Mouse (Mus musculus): ENCODE measurements around the gene Myt1l.

Myt1l gene

DNA sequence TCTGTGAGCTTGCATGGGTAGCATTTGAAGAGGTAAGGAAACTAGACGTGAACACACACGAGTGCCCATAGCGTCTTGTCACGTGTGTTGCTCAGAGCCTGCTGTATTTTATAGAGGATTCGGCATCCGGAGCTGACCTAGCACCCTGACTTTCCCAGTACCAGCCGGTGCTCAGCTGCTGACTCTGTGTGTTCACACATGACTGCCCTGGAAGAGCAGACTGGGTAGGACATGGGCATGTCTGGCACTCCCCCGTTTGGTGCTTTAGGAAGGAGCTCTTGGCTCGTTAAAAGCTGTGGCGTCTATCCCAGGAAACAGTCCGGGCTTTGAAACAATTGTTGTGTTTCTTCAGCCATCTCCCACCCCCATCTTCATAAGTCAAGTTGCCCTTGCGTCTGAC lies 428.8 kb downstream of the Myt1l start:
- DNase-seq (ENCODE audit: low spot score): no peak

DNA sequence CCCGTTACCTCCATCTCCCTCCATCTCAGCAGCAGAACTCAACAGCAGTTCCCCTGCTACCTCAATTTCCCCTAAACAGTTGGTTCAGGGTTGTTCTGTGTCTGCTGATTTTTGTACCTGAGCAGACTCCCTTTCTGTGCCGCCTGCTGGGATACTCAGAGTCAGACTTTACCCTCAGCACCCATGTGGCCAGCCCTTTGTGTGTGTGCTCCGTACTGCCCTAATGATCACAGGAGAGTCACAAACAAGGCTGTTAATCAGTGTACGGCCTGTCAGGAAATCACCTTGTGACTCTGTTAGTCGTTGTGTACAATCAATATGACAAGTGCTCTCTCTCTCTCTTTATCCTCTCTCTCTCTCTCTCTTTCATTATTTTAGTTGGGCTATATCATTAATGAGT lies 430.5 kb downstream of the Myt1l start:
- no peak for DNase-seq (ENCODE audit: low spot score)

DNA sequence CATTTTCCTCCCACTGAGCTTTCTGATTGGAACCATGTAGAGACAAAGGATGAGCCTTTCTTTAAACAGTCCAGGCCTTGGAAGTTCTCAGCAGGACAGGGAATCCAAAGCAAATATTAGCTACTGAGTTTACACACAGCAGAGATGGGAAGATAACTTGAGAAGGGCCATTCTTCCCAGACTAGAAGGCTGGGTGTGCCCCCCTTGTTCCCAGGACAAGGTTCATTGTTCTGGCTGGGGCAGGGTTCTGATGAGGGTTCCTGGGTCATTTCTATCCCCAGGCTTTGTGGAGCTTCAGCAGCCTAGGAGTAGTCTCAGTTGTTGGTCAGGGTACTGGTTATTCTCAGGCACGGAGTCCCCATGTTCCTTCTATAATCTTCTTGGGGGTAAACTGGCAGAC lies 432.9 kb downstream of the Myt1l start:
- DNase-seq (ENCODE audit: low spot score): no peak

DNA sequence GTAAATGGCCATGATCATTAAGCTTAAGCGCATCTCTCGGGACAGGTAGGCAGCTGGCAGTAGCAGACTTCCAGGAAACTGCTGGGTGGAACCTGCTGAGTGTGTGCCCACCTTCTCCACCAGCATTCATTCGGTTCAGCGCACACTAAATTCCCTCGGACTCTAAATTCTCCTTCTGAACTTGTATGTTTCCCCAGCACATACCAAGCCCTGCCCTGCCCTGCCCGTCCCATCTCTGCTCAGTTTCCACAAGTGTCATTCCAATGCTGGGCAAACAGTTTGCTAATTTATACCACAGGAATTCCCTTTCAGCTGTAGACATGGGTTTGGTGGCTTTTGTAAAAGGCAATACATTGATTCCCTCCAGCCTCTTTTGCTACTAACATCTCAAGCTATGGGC lies 436.8 kb downstream of the Myt1l start:
- no peak for DNase-seq (ENCODE audit: low spot score)

DNA sequence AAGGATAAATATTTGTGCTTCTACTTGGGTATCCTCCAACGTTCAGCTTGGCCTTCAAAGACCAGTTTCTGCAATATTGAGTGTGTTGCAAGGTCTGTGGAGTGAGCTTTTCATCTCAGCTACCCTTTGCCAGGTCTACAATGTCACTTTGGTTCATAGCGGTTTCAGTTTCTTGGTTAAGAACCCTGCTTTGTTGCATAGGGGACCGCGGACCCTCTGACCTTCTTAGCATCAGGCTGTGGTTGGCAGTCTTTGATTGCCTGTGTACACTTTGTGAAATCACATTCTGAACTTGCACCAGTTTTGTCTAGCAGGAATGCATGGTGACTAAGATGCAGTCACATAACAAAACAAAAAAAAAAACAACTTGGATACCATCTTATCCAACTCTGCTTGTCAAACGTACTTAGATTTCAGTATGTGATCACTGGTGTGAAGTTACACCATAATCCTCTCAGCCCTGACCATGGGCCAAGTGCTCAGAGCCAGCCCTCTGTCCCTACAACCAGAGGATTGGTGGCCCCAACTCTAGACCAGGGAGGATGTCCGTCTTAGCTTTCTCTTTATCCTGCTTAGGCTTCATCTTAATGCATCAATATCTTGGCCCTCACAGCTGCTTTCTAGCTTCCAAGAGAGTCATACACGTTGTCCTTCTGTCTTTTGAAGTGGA lies 443.7 kb downstream of the Myt1l start:
- DNase-seq (ENCODE audit: low spot score): no peak

DNA sequence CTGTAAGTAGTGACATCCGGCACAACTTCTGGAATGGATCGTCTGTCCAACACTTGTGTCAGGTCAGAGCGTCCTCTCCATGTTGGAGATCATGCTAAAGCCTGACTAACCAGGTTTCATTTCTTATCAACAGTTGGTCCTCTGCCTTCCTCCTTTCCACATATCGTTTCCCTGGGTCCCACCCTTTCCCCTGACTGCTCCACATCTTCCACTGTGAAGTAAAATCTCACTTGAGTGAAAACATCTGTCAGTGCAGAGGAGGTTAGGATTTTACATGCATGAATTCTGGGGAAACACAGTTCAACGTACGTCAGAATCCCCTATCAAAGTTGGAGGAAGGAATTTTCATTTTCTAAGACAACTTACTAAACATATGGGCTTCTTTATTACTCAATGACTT lies 444.3 kb downstream of the Myt1l start:
- DNase-seq (ENCODE audit: low spot score): no peak

All from spleen, adult 12 weeks (tissue).